Mouse (Mus musculus) liver, embryonic 15.5 days (tissue): ENCODE data around the gene Zfand3. TPM values are rescaled to one million over a fixed set of nuclear protein-coding genes. Genes with fewer than 3 reads are reported as not detected.

Experiments used
- ATAC-seq: fragments of 200-750 bp; cut with Nextera tagmentation; 2 replicates; pipeline ENCODE4 v1.8.0; 2017; ENCODE audit warnings: moderate number of reproducible peaks, mild to moderate bottlenecking, moderate library complexity; ENCODE audit not compliant: insufficient read depth
- H3K27ac ChIP-seq: fragments of 300-500 bp; sonication (generic); replicated peaks from 2 replicates; pipeline ENCODE4 v1.5.1; 2015; ENCODE audit warnings: mild to moderate bottlenecking, inconsistent platforms
- H3K27me3 ChIP-seq: fragments of 300-500 bp; sonication (generic); 2 replicates; pipeline ENCODE4 v1.6.1; 2015; ENCODE audit warnings: mild to moderate bottlenecking, inconsistent platforms
- H3K36me3 ChIP-seq: fragments of 300-500 bp; sonication (generic); replicated peaks from 2 replicates; pipeline ENCODE4 v1.6.1; 2015; ENCODE audit warnings: moderate library complexity, mild to moderate bottlenecking, inconsistent platforms
- H3K4me1 ChIP-seq: fragments of 300-500 bp; sonication (generic); replicated peaks from 2 replicates; pipeline ENCODE4 v1.6.1; 2015; ENCODE audit warnings: inconsistent platforms
- H3K4me2 ChIP-seq: fragments of 300-500 bp; sonication (generic); 2 replicates; pipeline ENCODE4 v1.6.1; 2015; ENCODE audit warnings: moderate library complexity, mild to moderate bottlenecking, inconsistent platforms
- H3K4me3 ChIP-seq: fragments of 300-500 bp; sonication (generic); replicated peaks from 2 replicates; pipeline ENCODE4 v1.5.1; 2015; ENCODE audit warnings: mild to moderate bottlenecking, inconsistent platforms
- H3K9ac ChIP-seq: fragments of 300-500 bp; sonication (generic); 2 replicates; pipeline ENCODE4 v1.6.1; 2015; ENCODE audit warnings: moderate library complexity, mild to moderate bottlenecking, inconsistent platforms
- H3K9me3 ChIP-seq: fragments of 300-500 bp; sonication (generic); replicated peaks from 2 replicates; pipeline ENCODE4 v1.6.1; 2016; ENCODE audit warnings: inconsistent platforms
- WGBS: fragments of 180-500 bp; shearing (Covaris S2); methylation state at CpG from one replicate; pipeline ENCODE4 v1.1.7; 2015; ENCODE audit warnings: mixed read lengths; ENCODE audit not compliant: insufficient replicate concordance; 5-methylcytosine and 5-hydroxymethylcytosine counted together
- polyA plus RNA-seq: library from polyadenylated mRNA; unstranded; fragments of >200 nt; fragmentation: Nextera tagmentation; extraction: Ambion mirVana; gene quantifications from 2 replicates; pipeline ENCODE4 v1.2.1, GENCODE M21; 2015

Gene Zfand3
- polyA plus RNA-seq, 1 experiment from 2014 or later, result 15.4 TPM

DNA sequence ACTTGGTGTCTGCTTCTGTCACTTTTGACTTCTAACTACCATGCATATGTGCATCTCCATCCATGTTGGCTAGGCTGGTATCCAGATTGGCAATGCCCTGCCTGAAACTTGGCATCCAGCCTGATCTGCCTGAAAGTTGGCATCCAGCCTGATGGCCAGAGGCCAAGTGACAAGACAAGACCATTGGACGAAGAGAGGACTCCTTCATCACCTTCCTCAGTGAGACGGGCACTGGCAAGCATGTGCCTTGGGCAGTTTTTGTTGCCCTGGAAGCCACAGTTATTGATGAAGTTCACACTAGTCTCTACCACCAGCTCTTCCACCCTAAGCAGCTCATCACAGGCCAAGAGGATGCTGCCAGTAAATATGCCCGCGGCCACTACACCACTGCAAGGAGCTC, 172.9 kb downstream of the Zfand3 start:
- no peak overlapping the region for H3K4me3 ChIP-seq
- no peak overlapping the region for H3K27ac ChIP-seq
- H3K27me3 ChIP-seq, result no peaks in the 10 kb centered on the region
- no peaks in the 10 kb centered on the region for H3K36me3 ChIP-seq
- H3K4me2 ChIP-seq, result no peak overlapping the region
- no peaks in the 10 kb centered on the region for H3K9me3 ChIP-seq
- 83% methylated on average over 4 of the region's 4 CpGs for WGBS
- no peak for ATAC-seq
- no peaks in the 10 kb centered on the region for H3K4me1 ChIP-seq
- H3K9ac ChIP-seq, result no peak overlapping the region

DNA sequence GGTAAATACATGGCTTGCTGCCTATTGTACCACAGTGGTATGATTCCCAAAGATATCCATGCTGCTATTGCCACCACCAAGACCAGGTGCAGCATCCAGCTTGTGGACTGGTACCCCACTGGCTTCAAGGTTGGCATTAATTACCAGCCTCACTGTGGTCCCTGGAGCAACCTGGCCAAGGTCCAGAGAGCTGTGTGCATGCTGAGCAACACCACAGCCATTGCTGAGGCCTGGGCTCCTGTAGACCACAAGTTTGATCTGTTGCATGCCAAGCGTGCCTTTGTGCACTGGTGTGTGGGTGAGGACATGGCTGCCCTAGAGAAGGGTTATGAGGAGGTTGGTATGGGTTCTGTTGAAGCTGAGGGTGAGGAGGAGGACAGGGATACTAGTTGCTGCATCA, 173.9 kb downstream of the Zfand3 start:
- Histone ChIP-seq H3K36me3 (no peaks in the 10 kb centered on the region), H3K27ac (no peak overlapping the region), H3K4me3 (no peak overlapping the region), H3K9me3 (no peaks in the 10 kb centered on the region), H3K9ac (no peak overlapping the region), H3K4me2 (no peak overlapping the region), H3K4me1 (no peaks in the 10 kb centered on the region), H3K27me3 (no peaks in the 10 kb centered on the region)
- WGBS, result 69% methylated on average over 1 of the region's 1 CpGs
- ATAC-seq, result no peak

DNA sequence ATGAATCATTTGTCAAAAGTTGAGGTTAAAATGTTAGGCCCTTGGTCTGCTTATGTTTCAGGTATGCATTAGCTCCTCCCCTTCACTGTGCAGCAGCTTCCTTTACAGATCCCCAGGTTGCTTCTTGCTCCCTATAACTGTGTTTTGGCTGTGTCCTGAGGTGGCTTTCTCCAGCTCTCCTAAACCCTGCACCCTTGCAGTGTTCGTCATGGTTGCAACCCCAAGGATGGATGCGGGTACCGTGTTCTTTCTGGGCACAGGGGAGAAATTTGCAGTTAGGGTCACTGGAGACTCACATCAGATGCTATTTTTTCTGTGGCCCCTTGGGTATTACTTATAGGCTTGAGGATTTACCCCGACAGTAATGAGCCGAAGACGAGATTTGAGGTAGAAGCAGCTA, 175.7 kb downstream of the Zfand3 start:
- H3K4me3 ChIP-seq, result no peak overlapping the region
- H3K9me3 ChIP-seq, result no peaks in the 10 kb centered on the region
- no peak overlapping the region for H3K27ac ChIP-seq
- no peaks in the 10 kb centered on the region for H3K27me3 ChIP-seq
- H3K4me1 ChIP-seq, result no peaks in the 10 kb centered on the region
- H3K4me2 ChIP-seq, result no peak overlapping the region
- H3K36me3 ChIP-seq, result no peaks in the 10 kb centered on the region
- H3K9ac ChIP-seq, result no peak overlapping the region
- 75% methylated on average over 6 of the region's 6 CpGs for WGBS
- ATAC-seq, result no peak

DNA sequence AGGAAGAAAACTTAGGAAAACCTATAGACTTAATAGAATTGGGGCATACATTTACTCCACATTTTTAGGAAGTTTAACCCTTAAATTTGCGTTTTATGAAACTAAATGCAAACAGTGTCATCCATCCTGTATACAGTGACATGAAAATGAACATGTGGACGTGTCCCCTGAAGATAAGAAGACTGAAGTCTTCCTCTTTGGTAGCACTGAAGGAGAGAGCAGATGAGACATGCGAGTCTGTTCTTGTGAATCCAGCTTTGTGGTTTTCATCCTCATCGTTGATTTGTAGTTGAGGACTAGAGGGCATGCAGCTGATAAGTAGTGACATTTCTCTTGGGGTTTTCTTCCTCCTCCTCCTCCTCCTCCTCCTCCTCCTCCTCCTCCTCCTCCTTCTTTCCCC, 177.0 kb downstream of the Zfand3 start:
- H3K27ac ChIP-seq, result no peak overlapping the region
- ATAC-seq, result no peak
- H3K4me2 ChIP-seq, result no peak overlapping the region
- 12% methylated on average over 4 of the region's 4 CpGs for WGBS
- no peaks in the 10 kb centered on the region for H3K4me1 ChIP-seq
- no peaks in the 10 kb centered on the region for H3K27me3 ChIP-seq
- no peak overlapping the region for H3K9ac ChIP-seq
- H3K9me3 ChIP-seq, result no peaks in the 10 kb centered on the region
- H3K36me3 ChIP-seq, result no peaks in the 10 kb centered on the region
- H3K4me3 ChIP-seq, result no peak overlapping the region

DNA sequence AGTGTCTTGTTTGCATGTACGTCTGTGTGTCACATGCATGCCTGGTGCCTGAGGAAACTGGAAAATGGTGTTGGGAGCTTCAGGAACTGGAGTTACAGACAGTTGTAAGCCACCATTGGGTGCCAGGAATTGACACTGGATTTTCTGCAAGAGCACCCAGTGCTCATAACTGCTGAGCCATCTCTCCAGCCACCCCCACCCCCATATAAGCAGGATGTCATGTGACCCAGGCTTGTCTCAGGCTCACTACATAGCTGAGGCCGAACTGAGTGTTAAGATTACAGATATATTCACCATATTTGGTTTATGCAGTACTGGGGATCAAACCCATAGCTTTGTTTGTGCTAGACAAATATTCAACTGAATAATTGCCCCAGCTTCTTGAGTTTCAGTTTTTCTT, 177.5 kb downstream of the Zfand3 start:
- H3K27ac ChIP-seq, result no peak overlapping the region
- no peak overlapping the region for H3K4me3 ChIP-seq
- no peaks in the 10 kb centered on the region for H3K4me1 ChIP-seq
- no peak for ATAC-seq
- H3K4me2 ChIP-seq, result no peak overlapping the region
- no peaks in the 10 kb centered on the region for H3K9me3 ChIP-seq
- no peaks in the 10 kb centered on the region for H3K27me3 ChIP-seq
- no peak overlapping the region for H3K9ac ChIP-seq
- no peaks in the 10 kb centered on the region for H3K36me3 ChIP-seq
- WGBS, result 25% methylated on average over 2 of the region's 2 CpGs

DNA sequence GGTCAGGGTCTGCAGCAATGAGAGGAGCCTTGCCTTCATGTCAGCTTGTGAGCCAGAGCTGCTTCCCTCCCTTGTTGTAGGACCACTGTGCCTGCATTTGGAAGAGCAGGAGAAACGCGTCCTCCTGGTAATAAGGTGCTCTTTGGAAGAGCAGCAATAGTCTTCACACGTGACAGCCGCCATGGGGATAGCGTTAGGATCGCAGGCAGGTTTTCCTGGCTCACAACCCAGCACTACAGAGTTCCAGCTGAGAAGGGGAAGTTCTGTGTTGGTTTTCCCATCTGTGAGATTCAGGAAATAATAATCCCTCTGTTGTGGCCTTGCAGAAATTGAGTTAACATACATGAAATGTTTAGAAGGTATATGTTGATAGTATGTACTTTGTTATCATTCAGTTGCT, 179.0 kb downstream of the Zfand3 start:
- Histone ChIP-seq H3K9ac (no peak overlapping the region), H3K4me1 (no peaks in the 10 kb centered on the region), H3K4me3 (no peak overlapping the region), H3K27me3 (no peaks in the 10 kb centered on the region), H3K4me2 (no peak overlapping the region), H3K36me3 (no peaks in the 10 kb centered on the region), H3K9me3 (no peaks in the 10 kb centered on the region), H3K27ac (no peak overlapping the region)
- ATAC-seq, result no peak
- WGBS, result 86% methylated on average over 6 of the region's 6 CpGs

DNA sequence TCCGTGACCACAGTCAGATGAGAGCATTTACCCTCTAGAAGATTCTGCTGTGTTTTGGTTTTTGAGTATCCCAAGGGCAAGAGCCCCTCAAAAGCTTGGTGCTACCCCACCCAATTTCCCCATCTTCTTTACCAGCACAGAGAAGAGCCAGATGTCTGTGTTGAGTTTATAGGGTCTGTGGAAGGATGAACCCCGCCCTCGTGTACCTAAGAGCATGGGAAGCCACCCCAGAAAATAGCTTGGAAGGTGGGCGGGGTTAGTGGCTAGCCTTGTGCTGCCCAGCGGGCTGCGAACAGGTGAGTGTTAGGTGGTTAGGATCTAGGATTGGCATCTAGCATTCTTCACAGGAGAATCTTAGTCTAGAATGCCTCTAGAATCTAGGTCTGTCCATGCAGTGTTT, 182.6 kb downstream of the Zfand3 start:
- no peak overlapping the region for H3K27ac ChIP-seq
- no peaks in the 10 kb centered on the region for H3K4me1 ChIP-seq
- no peak overlapping the region for H3K9ac ChIP-seq
- H3K4me3 ChIP-seq, result no peak overlapping the region
- no peak overlapping the region for H3K4me2 ChIP-seq
- no peaks in the 10 kb centered on the region for H3K36me3 ChIP-seq
- 83% methylated on average over 6 of the region's 6 CpGs for WGBS
- no peaks in the 10 kb centered on the region for H3K9me3 ChIP-seq
- ATAC-seq, result no peak
- no peaks in the 10 kb centered on the region for H3K27me3 ChIP-seq

DNA sequence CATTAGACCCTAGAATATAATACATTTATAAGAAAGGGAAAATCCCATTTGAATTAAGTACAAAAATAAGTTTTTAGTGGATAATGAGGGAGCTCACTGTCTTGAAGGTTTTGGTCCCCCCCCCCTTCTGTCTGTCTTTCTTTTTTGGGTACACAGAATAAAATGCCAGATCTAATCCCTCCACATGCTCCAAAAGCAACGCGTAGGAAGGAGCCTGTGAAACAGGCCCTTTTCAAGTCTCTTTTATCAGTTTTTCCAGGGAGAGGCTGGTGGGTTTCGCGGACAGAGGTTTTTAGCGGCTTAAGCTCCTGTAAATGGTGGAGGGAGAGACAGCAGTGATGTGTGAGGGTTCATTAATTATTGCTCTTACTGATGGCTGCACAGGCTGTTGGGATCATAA, 183.0 kb downstream of the Zfand3 start:
- H3K27me3 ChIP-seq, result no peaks in the 10 kb centered on the region
- H3K9me3 ChIP-seq, result no peaks in the 10 kb centered on the region
- H3K36me3 ChIP-seq, result peaks cover 4% of the 10 kb centered on the region; the same call in 1 of the 2 replicates
- H3K4me1 ChIP-seq, result no peaks in the 10 kb centered on the region
- 66% methylated on average over 5 of the region's 5 CpGs for WGBS
- H3K27ac ChIP-seq, result no peak overlapping the region
- no peak overlapping the region for H3K4me3 ChIP-seq
- ATAC-seq, result no peak
- H3K9ac ChIP-seq, result no peak overlapping the region
- H3K4me2 ChIP-seq, result no peak overlapping the region

DNA sequence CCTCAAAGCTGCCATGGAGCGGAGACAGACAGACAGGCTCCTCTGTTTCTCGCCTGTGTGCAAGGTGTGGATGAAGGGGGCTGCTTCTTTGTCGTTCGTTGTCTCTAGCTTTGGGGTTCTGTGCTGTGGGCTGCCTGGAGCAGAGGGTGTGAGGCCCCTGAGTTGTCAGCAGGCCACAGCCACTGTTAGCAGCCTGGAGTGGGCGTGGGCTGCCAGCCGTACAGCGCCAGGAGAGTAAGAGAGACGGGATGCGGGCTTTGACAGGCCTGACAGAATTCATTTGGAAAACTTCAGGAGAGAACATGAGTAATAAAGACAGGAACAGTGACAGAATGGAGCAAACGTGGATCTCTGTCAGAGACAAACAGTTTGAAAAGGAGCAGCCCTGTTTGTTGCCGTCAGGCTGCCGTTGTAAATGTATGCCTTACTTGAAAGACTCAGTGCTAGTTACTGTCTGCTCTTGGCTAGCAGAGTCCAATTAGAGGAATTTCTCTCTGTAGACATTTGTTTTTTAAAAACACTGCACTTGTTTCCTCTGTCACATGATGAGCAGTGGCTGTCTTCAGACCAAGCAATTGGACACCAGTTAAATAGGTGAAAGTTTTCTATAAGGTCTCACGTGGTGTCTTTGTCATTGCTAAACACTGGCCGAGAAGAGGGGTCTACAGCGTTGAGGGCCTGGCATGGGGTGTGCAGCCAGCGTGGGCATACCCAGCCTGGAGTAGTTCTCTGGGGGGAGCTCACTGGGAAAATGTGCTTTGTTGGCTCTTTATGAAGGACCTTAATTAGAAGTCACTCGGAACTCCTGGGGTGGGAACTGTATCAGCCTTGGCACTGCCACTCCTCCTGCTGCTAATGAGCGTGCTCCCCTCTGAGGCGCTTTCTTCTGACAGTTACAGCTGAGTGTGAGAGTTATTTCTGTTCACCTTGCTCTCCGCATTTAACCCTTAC, 183.8 kb downstream of the Zfand3 start:
- Histone ChIP-seq H3K4me2 (no peak overlapping the region), H3K9me3 (no peaks in the 10 kb centered on the region), H3K4me3 (no peak overlapping the region), H3K27me3 (no peaks in the 10 kb centered on the region), H3K9ac (no peak overlapping the region), H3K36me3 (peaks cover 11% of the 10 kb centered on the region; the same call in 1 of the 2 replicates), H3K27ac (no peak overlapping the region), H3K4me1 (no peaks in the 10 kb centered on the region)
- ATAC-seq, result no peak
- 64% methylated on average over 20 of the region's 20 CpGs for WGBS

DNA sequence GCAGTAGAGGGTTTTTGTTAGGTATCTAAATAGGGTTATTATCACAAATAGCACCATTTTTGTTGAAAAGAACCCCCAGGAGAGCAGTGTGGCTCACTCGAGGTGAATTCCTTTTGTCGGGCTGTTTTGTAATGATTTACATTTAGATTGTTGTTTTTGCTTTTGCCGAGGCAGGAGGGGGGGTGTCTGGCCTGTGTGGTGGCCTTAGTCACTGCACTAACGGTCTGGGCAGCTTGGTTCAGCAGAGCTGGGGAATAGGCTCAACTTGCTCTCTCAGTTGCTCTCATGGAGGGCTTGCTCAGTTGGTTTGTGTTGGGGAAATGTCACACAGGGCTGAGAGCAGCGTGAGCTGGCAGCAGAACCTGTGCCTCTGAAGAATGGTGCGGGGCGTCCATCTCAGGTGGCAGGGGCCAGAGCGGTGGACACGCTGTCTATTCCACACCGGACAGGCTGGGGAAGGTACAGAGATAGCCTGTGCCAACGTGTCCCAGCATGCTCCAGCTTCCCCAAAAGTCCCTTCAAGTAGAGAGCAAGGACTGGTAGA, 186.6 kb downstream of the Zfand3 start:
- H3K9me3 ChIP-seq, result no peaks in the 10 kb centered on the region
- no peak overlapping the region for H3K9ac ChIP-seq
- 76% methylated on average over 11 of the region's 11 CpGs for WGBS
- no peaks in the 10 kb centered on the region for H3K27me3 ChIP-seq
- H3K4me3 ChIP-seq, result no peak overlapping the region
- no peak overlapping the region for H3K4me2 ChIP-seq
- H3K36me3 ChIP-seq, result peaks cover 14% of the 10 kb centered on the region; the same call in 1 of the 2 replicates
- ATAC-seq, result no peak
- H3K27ac ChIP-seq, result no peak overlapping the region
- H3K4me1 ChIP-seq, result 0 out of 2 replicates have a peak, but pooled peaks cover 5% of the 10 kb centered on the region

DNA sequence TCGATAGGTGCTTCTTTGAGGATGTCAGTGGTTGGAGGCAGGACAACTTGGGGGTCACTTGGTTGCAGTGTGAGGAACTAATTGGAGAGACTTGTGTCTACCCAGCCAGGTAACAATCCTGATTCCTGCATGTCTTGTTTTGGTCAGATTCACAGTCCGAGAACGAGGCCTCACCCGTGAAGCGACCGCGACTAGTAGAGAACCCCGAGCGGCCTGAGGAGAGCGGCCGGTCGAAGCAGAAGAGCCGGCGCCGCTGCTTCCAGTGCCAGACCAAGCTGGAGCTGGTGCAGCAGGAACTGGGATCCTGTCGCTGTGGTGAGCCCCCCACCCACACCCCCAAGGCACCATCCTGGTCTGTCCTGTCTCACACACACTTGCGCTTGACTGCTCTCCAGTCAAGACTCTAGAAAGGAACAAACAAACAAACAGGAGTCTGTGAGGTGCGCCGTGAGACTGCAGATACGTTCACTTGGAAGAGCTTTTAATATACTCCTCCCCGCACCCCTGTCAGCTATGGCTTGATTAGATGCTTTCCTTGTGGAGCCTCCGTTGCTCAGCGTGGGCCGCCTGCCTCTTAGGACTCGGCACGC, 188.0 kb downstream of the Zfand3 start:
- no peak overlapping the region for H3K9ac ChIP-seq
- no peak overlapping the region for H3K27ac ChIP-seq
- no peak overlapping the region for H3K4me3 ChIP-seq
- 90% methylated on average over 26 of the region's 26 CpGs for WGBS
- no peaks in the 10 kb centered on the region for H3K9me3 ChIP-seq
- H3K27me3 ChIP-seq, result no peaks in the 10 kb centered on the region
- H3K4me2 ChIP-seq, result no peak overlapping the region
- ATAC-seq, result no peak
- H3K36me3 ChIP-seq, result peaks cover 14% of the 10 kb centered on the region; the same call in 1 of the 2 replicates
- 0 out of 2 replicates have a peak, but pooled peaks cover 5% of the 10 kb centered on the region for H3K4me1 ChIP-seq
